Mouse (Mus musculus) common myeloid progenitor, adult 5-6 weeks (primary cell): ENCODE results near the gene Racgap1. TPM values are rescaled to one million over a fixed set of nuclear protein-coding genes. Genes with fewer than 3 reads are reported as not detected.

Experiments used
- ATAC-seq: replicated peaks from 2 replicates; pipeline ENCODE4 v1.8.0; 2016; ENCODE audit warnings: low read depth, mild to moderate bottlenecking, moderate TSS enrichment, inconsistent platforms; ENCODE audit not compliant: poor library complexity, severe bottlenecking
- total RNA-seq: library from RNA; stranded (forward); fragments of 200-1000, 187-1606 nt; gene quantifications from 2 replicates; pipeline ENCODE4 v1.2.3, GENCODE M21; 2017

Gene Racgap1
- total RNA-seq, 1 experiment from 2014 or later, result 78.1 TPM

- ATAC-seq, result no peak
These were observed 16.1 kb upstream of the Racgap1 start for GRCm38 (mm10) chr15:99667544-99667943.

- ATAC-seq, result peak; percentile 84
These were observed 13.4 kb upstream of the Racgap1 start for GRCm38 (mm10) chr15:99664600-99665451.

- no peak for ATAC-seq
These were observed 12.6 kb upstream of the Racgap1 start for GRCm38 (mm10) chr15:99663964-99664599.

- no peak for ATAC-seq
These were observed 10.9 kb upstream of the Racgap1 start for GRCm38 (mm10) chr15:99662371-99662770.

- ATAC-seq, result no peak
These were observed 9.8 kb upstream of the Racgap1 start for GRCm38 (mm10) chr15:99661121-99661830.

- no peak for ATAC-seq
These were observed 7.0 kb upstream of the Racgap1 start for GRCm38 (mm10) chr15:99658437-99658836.

GRCm38 (mm10) chr15:99655956-99656355 is 4.5 kb upstream of the Racgap1 start:
- no peak for ATAC-seq

- ATAC-seq, result no peak
These were observed 2.4 kb upstream of the Racgap1 start for GRCm38 (mm10) chr15:99653876-99654275.

GRCm38 (mm10) chr15:99653291-99653690 is 1.8 kb upstream of the Racgap1 start:
- ATAC-seq, result no peak

GRCm38 (mm10) chr15:99651984-99652872 is 772 bp upstream of the Racgap1 start:
- no peak for ATAC-seq

- no peak for ATAC-seq
These were observed 1.2 kb downstream of the Racgap1 start for GRCm38 (mm10) chr15:99650304-99650703.

- ATAC-seq, result no peak
These were observed 2.2 kb downstream of the Racgap1 start for GRCm38 (mm10) chr15:99649067-99649761.

GRCm38 (mm10) chr15:99648326-99648725 is 3.1 kb downstream of the Racgap1 start:
- ATAC-seq, result no peak

- ATAC-seq, result no peak
These were observed 6.7 kb downstream of the Racgap1 start for GRCm38 (mm10) chr15:99644776-99645175.

- ATAC-seq, result no peak
These were observed 7.6 kb downstream of the Racgap1 start for GRCm38 (mm10) chr15:99643832-99644231.

- peak; percentile 42 for ATAC-seq
These were observed 8.8 kb downstream of the Racgap1 start for GRCm38 (mm10) chr15:99642622-99643021.

GRCm38 (mm10) chr15:99638124-99638485 is 13.4 kb downstream of the Racgap1 start:
- no peak for ATAC-seq

GRCm38 (mm10) chr15:99637405-99638123 is 13.9 kb downstream of the Racgap1 start:
- no peak for ATAC-seq

- ATAC-seq, result no peak; the same call in 1 of the 2 replicates
These were observed 16.8 kb downstream of the Racgap1 start for GRCm38 (mm10) chr15:99634702-99635101.
